Mouse (Mus musculus) liver, embryonic 14 days (tissue): ENCODE measurements around the gene Kctd17. TPM values are rescaled to one million over a fixed set of nuclear protein-coding genes. Genes with fewer than 3 reads are reported as not detected.

Experiments used
- polyA plus RNA-seq: library from polyadenylated mRNA; depleted of rRNA; stranded (reverse); fragments of >200 nt; gene quantifications from 2 replicates; pipeline ENCODE4 v1.2.3, GENCODE M21; 2012; rRNA removed

The Kctd17 gene
- polyA plus RNA-seq: 6.1 and 6.4 TPM in 2 replicates

GRCm38 (mm10) chr15:78428391-78429138 lies at the start of gene Kctd17:
Kctd17 (plus strand) TSS chr15:78428564.

GRCm38 (mm10) chr15:78395478-78395962 lies 32.8 kb upstream of the Kctd17 start, which contains the start of gene Tex33:
Tex33 (minus strand) TSS chr15:78395912.

GRCm38 (mm10) chr15:78405517-78406211 lies 22.7 kb upstream of the Kctd17 start, which contains the start of gene Tst:
Tst (minus strand) TSS chr15:78405907.

GRCm38 (mm10) chr15:78406293-78406934 lies 21.9 kb upstream of the Kctd17 start, which contains the start of gene Mpst:
Mpst (plus strand) TSS chr15:78406416.

GRCm38 (mm10) chr15:78468379-78468937 lies 40.1 kb downstream of the Kctd17 start, which contains the start of gene Tmprss6:
Tmprss6 (minus strand) TSS chr15:78468634.

Other genes with a start within 250 kb of the Kctd17 start
- gene Pvalb, start 222.2 kb upstream of the Kctd17 start, polyA plus RNA-seq: not detected in 2 replicates
- gene Ncf4, start 183.8 kb upstream of the Kctd17 start, polyA plus RNA-seq: 26.0 and 27.9 TPM in 2 replicates
- 1.4 and 2.0 TPM in 2 replicates for gene Csf2rb2, start 122.8 kb upstream of the Kctd17 start, polyA plus RNA-seq
- gene Csf2rb, start 102.8 kb upstream of the Kctd17 start, polyA plus RNA-seq: 3.4 and 4.9 TPM in 2 replicates
- 0.05 TPM in 1 of 2 replicates, not detected in the other for gene Tex33, start 32.7 kb upstream of the Kctd17 start, polyA plus RNA-seq
- 79.6 and 92.2 TPM in 2 replicates for gene Tst, start 22.7 kb upstream of the Kctd17 start, polyA plus RNA-seq
- gene Mpst, start 22.1 kb upstream of the Kctd17 start, polyA plus RNA-seq: 70.0 and 89.7 TPM in 2 replicates
- gene Tmprss6, start 40.1 kb downstream of the Kctd17 start, polyA plus RNA-seq: 11.2 and 12.6 TPM in 2 replicates
- 0.20 and 0.27 TPM in 2 replicates for gene Il2rb, start 66.7 kb downstream of the Kctd17 start, polyA plus RNA-seq
- gene C1qtnf6, start 102.9 kb downstream of the Kctd17 start, polyA plus RNA-seq: 4.7 TPM in 2 replicates
- 0.01 and 0.02 TPM in 2 replicates for gene Sstr3, start 116.1 kb downstream of the Kctd17 start, polyA plus RNA-seq
- 39.9 and 58.5 TPM in 2 replicates for gene Rac2, start 144.2 kb downstream of the Kctd17 start, polyA plus RNA-seq
- gene Cyth4, start 168.5 kb downstream of the Kctd17 start, polyA plus RNA-seq: 6.5 and 8.1 TPM in 2 replicates